Mouse (Mus musculus): ENCODE measurements around the gene Tex36. TPM values are rescaled to one million over a fixed set of nuclear protein-coding genes. Genes with fewer than 3 reads are reported as not detected.

The Tex36 gene
- total RNA-seq (2015) (not detected in 2 replicates), total RNA-seq (2017) (not detected in 2 replicates)

DNA sequence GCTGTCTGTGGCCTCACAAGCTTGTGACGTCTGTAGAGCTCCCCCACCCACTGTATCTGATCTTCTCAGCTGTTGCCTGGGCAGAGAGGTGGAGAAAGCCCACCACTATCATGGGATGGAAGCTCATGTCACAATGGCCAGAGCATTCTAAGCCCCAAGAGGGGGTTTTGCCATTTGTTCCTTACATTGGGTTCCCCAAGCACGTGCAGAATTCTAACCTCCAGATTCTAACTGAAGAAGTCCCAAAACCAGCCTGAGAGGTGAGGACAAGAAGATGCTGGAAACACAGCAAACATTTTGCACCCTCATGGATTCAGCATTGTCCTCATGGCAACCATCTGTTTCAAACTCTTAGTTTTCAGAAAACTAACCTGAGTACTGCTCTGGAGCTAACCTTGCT, at the start of gene Tex36:
TSS of gene Tex36 (minus strand) at position 101 of the 400 bp plus-strand sequence.
- ATAC-seq (ENCODE audit: poor library complexity, severe bottlenecking): no peak

DNA sequence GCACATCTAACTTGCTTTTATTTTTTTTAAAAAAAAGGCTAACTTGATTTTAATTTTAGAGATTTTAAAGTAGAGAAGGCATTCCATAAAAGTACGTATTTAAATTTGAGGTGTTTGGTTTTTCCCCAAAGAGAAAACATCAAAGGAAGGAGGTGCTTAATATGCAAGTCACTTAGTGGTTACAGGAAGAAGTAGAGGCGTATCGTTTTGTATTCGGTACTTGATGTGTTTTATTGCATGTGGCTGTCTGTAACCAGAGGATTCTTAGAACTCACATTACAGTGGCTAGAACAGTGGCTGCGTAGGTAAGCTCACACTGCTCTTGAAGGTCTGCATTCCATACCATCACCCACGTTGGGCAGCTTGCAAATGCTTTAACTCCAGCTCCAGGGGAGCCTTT, 43.8 kb upstream of the Tex36 start:
- no peak for ATAC-seq (ENCODE audit: poor library complexity, severe bottlenecking)

GRCm38 (mm10) chr7:133638821-133639220, 36.9 kb upstream of the Tex36 start:
- ATAC-seq (ENCODE audit: poor library complexity, severe bottlenecking): no peak

- ATAC-seq (ENCODE audit: poor library complexity, severe bottlenecking): no peak
These were observed 36.3 kb upstream of the Tex36 start for GRCm38 (mm10) chr7:133638306-133638705.

GRCm38 (mm10) chr7:133637361-133638305, 35.7 kb upstream of the Tex36 start, which contains the start of gene Edrf1:
Gene Edrf1 (plus strand): TSS chr7:133637543.
- peak; percentile 90 for ATAC-seq (ENCODE audit: poor library complexity, severe bottlenecking)

DNA sequence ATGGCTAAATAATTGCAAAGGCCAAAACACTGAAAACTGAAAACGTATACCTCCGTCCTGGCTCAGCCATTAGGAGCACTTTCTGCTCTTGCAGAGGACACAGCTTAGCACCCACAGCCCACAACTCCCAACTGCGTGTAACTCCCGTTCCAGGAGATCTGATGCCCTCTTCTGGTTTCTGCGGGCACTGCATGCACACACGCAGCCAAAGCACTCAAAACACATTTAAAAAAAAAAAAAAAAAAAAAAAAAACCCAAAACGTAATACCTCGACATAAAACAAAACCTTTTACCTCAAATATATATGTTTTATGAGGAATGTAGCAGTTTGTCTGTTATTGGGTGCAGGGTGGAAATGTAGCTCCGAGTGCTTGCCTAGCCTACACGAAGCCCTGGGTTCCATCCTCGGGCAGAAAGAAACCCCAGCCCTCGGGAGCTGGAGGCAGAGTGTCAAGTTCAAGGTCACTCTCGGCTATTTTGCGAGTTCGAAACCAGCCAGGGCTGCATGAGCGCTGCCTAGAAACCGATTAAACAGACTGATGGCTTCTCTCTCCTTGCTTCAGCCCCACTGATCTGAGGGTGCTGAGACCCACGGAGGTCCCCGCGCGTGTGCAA, 34.9 kb upstream of the Tex36 start:
- peak; percentile 58 for ATAC-seq (ENCODE audit: poor library complexity, severe bottlenecking)

- no peak for ATAC-seq (ENCODE audit: poor library complexity, severe bottlenecking)
These were observed 33.1 kb upstream of the Tex36 start for GRCm38 (mm10) chr7:133634932-133635650.

DNA sequence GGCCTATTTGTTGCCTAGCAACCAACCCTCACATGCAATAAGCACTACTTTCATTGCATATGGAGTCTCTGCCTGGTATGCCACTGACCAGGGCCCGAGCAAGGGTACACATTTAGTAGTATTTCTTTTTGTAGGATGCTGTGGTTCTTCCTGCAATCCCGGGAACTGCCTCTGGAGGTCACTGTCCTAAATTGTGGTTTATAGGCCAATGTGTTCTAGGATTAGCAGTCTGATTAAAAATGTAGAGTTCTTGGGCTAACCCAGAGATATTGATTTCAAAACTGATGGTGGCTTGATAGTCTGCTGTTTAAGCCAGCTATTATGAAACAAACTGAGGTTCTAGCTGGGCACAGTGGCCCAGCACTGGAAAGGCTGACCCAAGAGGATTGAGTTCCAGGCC, 30.5 kb upstream of the Tex36 start:
- ATAC-seq (ENCODE audit: poor library complexity, severe bottlenecking): 0 out of 2 replicates have a peak, but pooled peaks have one; percentile 33

GRCm38 (mm10) chr7:133630821-133631220, 28.9 kb upstream of the Tex36 start:
- ATAC-seq (ENCODE audit: poor library complexity, severe bottlenecking): no peak

- ATAC-seq (ENCODE audit: poor library complexity, severe bottlenecking): no peak
These were observed 25.4 kb upstream of the Tex36 start for GRCm38 (mm10) chr7:133627184-133627936.

GRCm38 (mm10) chr7:133623226-133623625, 21.3 kb upstream of the Tex36 start:
- ATAC-seq (ENCODE audit: poor library complexity, severe bottlenecking): no peak

DNA sequence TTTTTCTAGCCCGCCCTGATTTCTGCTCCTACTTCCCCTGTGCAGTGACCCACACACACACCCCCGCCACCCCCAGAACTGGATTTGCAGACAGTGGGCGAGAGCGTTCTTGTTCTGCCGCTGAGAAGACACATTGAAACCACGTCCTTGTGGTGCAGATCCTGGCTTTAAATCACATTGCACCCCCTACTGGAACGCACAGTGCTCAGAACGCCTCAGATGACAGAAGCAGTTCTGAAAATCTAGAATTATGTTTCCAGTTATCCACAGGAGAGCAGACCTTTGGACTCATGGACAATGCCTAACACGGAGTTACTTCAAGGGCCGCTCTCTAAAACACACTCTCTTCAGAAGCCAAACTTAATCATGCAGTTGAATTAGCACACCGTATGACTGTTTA, 18.8 kb upstream of the Tex36 start:
- ATAC-seq (ENCODE audit: poor library complexity, severe bottlenecking): no peak

DNA sequence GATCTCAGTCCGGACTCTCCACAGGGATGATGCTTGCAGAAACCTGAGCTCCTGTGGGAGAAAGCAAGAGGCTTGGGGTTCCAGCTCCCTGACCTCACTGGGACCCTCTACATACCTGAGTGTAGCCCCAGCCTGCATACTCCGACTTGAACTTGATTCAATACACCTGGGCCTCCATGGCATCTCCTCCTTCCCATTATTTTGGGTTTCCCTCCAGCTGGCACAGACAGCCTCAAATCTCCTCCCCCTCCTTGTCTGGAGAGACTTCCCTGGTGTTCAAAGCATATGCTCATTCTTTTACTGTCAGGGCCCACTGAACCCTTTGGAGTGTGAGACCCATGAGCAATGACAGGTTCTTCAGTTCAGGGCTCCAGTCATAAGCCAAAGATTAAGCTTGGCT, 11.0 kb upstream of the Tex36 start:
- ATAC-seq (ENCODE audit: poor library complexity, severe bottlenecking): no peak

GRCm38 (mm10) chr7:133609585-133609984, 7.6 kb upstream of the Tex36 start:
- ATAC-seq (ENCODE audit: poor library complexity, severe bottlenecking): no peak

DNA sequence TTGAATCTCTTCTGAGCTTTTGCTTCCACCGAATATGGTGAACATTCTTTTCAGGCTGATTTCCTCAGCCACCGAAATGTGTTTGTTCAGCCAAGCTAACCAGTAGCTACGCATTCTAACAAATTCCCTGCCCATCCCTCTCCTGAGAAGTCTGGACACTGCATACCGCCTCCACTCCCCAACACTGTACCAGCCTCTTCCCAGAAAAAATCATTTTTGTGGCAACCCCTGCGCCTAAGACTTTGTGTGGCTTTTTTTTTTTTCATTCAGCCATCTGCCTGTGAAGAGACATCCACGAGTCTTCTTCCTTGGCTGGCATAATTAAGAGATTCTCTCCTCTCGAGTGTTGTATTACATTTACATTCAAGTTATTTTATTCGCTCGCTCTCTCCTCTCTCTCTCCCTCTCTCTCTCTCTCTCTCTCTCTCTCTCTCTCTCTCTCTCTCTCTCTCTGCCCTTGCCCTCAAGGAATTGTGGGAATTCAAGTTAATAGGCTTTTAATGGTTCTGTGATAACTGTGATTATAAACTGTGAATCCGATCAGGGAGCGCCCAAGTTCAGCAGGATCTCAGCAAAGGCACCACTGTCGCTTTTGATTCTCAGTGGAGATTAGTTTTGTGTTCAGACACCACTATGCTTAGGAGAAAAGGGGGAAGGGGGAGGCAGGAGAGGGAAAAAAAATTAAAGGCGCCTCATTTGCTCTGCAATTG, 6.8 kb upstream of the Tex36 start:
- ATAC-seq (ENCODE audit: poor library complexity, severe bottlenecking): no peak

DNA sequence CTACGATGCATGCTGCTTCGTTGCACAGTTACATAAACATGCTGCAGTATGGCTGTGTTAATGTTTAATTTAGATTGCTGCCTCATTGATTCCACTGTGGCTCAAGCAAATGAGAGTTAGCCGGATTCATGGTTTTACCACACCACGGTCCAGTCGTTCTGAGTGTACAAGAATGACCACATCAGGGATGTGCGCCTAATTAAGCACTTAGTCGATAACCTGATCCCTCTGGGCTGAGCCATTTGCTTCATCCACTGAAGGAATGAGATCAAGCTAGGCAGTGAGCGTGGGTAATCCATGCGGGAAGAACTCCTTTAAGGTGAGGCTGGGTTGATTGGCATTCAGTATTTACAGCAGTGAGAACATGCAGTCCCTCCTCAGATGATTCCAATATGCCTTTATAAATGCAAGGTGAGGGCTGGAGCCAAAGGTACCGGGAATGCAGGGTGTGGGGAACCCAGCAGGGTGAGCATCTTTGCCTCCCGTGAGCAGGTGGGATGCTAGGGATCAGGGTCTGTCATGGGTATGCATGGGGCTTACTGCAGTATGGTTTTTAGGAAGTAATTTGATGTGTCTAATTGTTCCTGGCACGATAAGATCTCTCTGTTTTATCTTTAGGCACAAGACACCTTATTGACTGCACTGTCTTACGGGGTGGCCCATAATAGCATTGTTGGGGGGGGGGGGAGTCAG, 6.1 kb upstream of the Tex36 start:
- ATAC-seq (ENCODE audit: poor library complexity, severe bottlenecking): no peak

DNA sequence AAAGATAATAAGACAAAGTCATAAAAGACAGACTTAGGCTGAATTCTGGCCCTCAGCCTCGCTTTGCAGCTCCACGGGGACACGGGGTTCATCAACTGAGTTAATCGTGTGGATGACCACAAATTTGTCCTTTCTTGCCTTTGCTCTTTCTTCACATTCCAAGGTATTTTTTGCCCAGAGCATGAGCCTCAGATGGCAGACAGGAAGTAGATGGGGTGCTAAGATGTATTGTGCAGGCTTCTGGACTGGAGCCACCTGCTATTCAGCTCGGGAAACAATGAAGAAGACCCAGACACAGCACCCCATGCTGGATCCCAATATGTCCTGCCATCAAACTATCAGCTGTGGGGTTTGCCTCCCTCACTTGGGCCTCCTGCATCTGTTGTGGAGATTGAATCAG, 5.4 kb upstream of the Tex36 start:
- no peak for ATAC-seq (ENCODE audit: poor library complexity, severe bottlenecking)

DNA sequence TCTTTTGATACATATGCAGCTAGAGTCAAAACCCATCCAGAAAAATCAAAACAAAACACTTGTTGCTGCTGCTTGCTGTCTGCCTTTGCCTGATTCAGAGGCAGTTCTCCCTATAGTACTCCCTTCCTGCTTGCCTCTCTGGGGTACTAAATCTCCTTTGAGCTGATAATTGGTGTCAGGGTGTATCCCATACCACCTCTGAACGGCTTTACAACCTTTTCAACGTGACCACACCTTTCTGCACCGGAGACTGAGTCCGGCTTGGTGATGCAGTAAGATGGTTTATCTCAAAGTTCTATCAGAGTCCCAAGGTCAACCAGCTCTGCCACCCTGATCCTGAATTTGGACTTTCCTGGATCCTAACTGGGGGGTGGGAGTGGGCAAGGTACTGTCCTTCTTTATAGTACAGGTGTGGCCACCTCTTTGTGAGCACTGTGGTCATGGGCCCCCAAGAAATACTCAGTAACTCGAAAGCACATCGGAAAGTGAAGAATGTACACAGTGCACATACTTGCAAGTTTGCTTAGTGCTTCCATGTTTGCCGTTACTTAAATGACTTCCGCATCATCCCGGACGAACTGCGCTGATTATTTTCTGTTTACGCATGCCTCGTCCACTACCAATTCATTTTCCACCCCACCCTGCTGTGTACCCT, 2.6 kb upstream of the Tex36 start:
- ATAC-seq (ENCODE audit: poor library complexity, severe bottlenecking): no peak

GRCm38 (mm10) chr7:133603156-133603555, 1.2 kb upstream of the Tex36 start:
- ATAC-seq (ENCODE audit: poor library complexity, severe bottlenecking): no peak

Data from megakaryocyte, adult 5-6 weeks (primary cell).